Mouse (Mus musculus) gastrocnemius, adult 2 months (tissue): ENCODE results near the gene Stab1. TPM values are rescaled to one million over a fixed set of nuclear protein-coding genes. Genes with fewer than 3 reads are reported as not detected.

Experiments
- DNase-seq: peaks from one replicate; pipeline ENCODE4 v3.0.0; 2022
- H3K27ac ChIP-seq: fragments of 200-600 bp; 2 replicates; pipeline ENCODE4 v1.8.1; 2022; ENCODE audit warnings: mild to moderate bottlenecking
- H3K4me3 ChIP-seq: fragments of 200-600 bp; 2 replicates; pipeline ENCODE4 v1.8.1; 2022; ENCODE audit warnings: mild to moderate bottlenecking, moderate library complexity
- CTCF ChIP-seq: fragments of 200-600 bp; IDR thresholded peaks from 2 replicates; pipeline ENCODE4 v1.8.1; 2022; ENCODE audit warnings: antibody characterized with exemption, mild to moderate bottlenecking, moderate library complexity
- intact Hi-C: fragments of 180-260 bp; cut with DNase I; formaldehyde crosslinking; loops from one replicate; pipeline ENCODE4 v1.15.1; 2025
- total RNA-seq, 2 experiments: library from RNA; stranded (reverse); gene quantifications; 2 replicates each; pipeline ENCODE4 v1.2.3; 2021

Gene Stab1
- total RNA-seq, 2 experiments from 2014 or later = 14.0 to 16.5 TPM

DNA sequence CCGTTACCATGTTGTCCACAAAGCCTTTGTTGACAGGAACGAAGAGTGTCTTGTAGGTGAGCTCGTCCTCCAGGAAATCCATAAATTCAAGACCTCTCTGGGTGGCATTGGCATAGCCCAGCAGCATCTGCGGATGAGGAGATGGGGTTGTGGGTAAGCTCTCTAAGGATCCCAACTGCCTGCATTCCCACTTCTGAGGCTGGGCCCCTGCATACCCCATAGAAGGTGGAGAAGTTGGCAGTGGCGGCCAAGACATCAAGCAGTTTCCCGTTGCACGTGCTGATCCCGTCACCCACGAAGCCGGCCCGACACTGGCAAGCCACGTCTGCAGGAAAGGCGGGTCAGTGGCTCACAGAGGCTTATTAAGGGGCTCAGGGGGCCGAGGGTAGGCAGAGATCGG, 28.3 kb downstream of the Stab1 start:
- TF ChIP-seq CTCF = no peak
- intact Hi-C loops = no loop called here
- no peak overlapping the region for H3K27ac ChIP-seq
- DNase-seq = peak; percentile 14
- no peak overlapping the region for H3K4me3 ChIP-seq

DNA sequence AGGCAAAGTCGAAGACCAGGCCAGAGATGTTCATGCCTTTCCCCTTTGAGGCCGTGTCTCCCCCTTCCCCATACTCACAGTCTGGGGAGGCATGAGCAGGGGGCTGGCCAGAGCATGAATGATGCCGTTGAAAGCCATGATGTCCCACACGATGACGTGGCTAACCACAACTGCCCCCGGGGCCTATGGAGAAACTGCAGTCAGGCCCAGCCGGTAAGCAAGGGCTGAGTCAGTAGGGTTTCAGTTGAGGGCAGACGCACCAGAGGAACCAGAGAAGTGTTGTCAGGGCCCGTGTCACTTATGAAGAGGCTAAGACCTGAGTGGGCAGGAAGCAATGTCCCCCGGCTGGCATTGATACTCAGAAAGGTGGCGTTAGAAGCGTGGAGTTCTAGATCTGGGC, 28.8 kb downstream of the Stab1 start:
- peak; percentile 10 for DNase-seq
- intact Hi-C loops = no loop called here
- no peak overlapping the region for H3K4me3 ChIP-seq
- no peak for TF ChIP-seq CTCF
- H3K27ac ChIP-seq = no peak overlapping the region

DNA sequence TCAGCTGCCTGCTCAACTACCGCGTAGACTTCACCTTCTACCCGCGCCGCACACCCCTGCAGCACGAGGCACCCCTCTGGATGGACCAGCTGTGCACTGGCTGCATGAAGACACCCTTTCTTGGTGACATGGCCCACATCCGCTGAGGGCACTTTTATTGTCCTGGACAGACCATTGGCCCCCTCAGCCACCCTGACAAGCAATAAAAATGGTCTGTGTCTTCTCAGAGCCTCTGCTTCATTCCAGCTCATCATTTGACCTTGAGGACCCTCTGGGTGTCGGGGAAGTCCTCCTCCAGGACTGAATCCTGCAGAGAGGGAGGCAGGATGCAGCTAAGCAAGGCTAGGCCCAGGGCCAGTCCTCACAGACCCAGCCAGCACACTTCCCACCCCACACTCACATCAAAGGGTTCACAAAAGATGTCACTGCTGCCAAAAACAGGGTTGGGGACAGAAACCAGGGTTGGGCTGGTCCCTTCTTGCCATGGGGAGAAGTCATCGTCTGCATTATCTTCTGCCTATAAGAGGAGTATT, 29.5 kb downstream of the Stab1 start:
- no peak overlapping the region for H3K27ac ChIP-seq
- intact Hi-C loops = no loop called here
- DNase-seq = peak; percentile 15
- no peak overlapping the region for H3K4me3 ChIP-seq
- no peak for TF ChIP-seq CTCF

DNA sequence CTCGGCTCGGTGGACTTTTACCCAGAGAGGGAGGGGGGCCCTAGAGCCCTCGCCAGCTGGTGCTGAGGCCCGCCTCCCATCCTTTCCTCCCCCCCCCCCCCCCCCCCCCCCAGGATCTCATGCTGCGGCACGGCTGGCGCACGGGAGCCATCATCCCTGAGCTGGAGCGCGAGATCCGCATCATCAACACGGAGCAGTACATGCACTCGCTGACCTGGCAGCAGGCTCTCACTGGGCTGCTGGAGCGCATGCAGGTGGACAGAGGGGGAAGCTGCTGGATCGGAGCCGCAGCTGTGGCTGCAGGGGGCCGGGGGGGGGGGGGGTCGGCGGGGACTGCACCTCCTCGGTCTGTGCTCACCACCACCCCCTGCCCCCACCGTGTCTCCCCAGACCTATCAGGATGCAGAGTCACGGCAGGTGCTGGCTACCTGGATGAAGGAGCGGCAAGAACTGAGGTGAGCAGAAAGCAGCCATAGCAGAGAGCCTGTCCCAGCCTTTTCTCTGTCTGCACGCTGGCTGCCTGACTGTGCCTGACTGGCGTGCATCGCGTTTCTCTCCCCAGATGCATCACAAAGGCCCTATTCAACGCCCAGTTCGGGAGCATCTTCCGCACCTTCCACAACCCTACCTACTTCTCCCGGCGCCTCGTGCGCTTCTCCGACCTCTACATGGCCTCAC, 30.1 kb downstream of the Stab1 start:
- no peak for TF ChIP-seq CTCF
- peak overlapping the region; percentile 58 for H3K27ac ChIP-seq
- peak; percentile 24 for DNase-seq
- no peak overlapping the region for H3K4me3 ChIP-seq
- intact Hi-C loops = no loop called here

DNA sequence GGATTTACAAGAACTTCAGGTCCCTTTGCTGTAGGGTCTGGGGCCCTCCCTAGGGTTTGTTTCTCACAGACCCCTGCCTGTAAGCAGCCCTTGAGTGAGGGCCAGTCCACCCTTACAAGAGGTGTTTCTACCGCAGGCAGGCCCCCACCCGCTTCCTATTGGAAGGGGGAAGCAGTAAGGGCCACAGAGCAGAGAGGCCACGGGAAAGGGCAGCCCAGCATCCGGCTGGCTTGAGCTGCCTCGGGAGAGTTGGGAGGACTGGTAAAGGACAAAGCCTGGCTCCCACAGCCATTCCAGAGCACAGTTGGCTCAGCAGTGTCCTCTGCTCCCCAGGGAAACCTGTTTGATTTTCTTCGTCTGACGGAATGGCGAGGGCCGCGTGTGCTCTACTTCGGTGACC, 30.6 kb downstream of the Stab1 start:
- H3K27ac ChIP-seq = peak overlapping the region; percentile 58
- intact Hi-C loops = no loop called here
- H3K4me3 ChIP-seq = no peak overlapping the region

DNA sequence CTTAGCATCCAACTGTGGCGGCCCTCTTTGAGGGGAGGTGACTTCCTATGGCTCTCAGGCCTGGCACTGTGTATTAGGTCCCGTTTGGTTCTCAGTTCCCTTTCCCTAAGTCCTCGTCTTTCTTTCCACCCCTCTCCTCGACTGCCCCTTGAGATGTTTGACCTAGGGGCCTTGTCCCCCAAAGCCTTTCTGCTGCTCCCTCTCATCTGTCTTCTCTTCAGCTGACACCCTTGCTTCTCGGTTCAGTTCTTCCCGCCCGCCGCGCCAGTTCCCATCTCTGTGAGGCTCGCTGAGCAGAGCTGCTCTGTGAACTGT, 31.2 kb downstream of the Stab1 start:
- TF ChIP-seq CTCF = no peak
- intact Hi-C loops = no loop called here
- no peak overlapping the region for H3K4me3 ChIP-seq
- peak overlapping the region; percentile 58; the same call in 1 of the 2 replicates for H3K27ac ChIP-seq
- DNase-seq = no peak

More for the DNA sequence above, 30.6 kb downstream of the Stab1 start:
- peak; percentile 35 for DNase-seq
- TF ChIP-seq CTCF = no peak

DNA sequence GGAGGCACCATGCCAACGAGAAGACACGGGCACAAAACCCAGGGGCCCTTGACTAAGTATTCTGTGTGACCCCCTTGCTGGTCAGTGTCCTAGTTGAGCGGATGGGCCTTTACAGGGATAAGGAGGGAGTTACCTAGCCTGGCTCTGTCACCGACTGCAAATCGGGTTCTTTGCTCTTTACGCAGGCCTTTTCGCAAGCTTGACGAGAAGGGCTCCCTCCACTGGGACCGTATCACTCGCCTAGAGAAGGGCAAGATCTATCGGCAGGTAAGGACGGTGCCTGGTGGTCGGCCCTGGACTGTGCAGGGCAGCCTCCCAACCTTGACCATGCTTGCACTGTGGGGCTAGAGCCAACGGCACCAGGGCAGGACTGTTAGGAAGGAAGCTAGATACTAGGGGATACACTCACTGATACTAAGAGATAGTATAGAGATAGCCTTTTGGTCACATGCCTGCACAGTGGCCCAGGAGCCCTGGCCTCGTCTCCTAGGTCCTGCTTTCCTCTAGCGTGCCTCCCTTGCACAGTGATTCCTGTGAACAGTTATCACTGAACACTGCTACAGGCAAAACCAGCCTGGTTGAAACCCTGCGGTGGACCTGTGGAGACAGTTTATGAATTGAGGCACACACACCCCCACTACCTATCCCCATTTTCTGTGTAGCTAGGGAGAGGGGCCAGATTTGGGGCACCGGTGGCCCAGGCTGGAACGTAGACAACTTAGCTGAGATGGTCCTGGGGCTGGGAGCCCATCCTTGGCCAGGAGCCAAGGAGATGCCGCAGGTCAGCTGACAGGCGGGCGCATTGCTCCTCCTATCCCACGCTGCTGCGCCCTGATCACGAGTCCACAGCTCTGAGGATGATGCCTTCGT, 31.8 kb downstream of the Stab1 start:
- H3K27ac ChIP-seq = no peak overlapping the region

DNA sequence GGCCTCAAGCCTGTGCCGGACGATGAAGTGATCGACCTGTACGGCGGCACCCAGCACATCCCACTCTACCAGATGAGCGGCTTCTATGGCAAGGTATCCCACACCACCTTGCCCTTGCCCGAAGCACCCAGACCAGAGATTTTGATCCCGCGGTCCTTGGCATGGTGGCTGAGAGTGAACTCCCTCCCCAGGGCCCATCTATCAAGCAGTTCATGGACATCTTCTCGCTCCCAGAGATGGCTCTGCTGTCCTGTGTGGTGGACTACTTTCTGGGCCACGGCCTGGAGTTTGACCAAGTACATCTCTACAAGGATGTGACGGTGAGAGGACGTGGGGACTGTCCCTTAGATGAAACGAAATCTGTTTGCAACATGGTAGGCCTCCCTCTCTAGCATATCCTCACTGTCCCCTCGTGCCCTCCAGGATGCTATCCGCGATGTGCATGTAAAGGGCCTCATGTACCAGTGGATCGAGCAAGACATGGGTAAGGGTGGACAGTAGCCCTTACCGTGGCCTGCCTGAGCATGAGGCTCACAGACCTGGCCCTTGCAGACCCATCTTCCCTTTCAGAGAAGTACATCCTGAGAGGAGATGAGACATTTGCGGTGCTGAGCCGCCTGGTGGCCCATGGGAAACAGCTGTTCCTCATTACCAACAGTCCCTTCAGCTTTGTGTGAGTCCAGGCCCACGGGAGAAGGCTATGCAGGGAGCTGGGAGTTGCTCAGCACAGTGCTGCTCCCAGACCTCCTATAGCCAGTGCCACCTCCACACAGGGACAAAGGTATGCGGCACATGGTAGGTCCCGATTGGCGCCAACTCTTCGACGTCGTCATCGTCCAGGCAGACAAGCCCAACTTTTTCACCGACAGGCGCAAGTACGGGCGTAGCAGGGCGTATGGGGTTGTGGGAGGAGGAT, 32.7 kb downstream of the Stab1 start:
- DNase-seq = no peak

More for the DNA sequence above, 31.8 kb downstream of the Stab1 start:
- TF ChIP-seq CTCF = no peak
- intact Hi-C loops = no loop called here
- peak; percentile 34 for DNase-seq
- H3K4me3 ChIP-seq = no peak overlapping the region

DNA sequence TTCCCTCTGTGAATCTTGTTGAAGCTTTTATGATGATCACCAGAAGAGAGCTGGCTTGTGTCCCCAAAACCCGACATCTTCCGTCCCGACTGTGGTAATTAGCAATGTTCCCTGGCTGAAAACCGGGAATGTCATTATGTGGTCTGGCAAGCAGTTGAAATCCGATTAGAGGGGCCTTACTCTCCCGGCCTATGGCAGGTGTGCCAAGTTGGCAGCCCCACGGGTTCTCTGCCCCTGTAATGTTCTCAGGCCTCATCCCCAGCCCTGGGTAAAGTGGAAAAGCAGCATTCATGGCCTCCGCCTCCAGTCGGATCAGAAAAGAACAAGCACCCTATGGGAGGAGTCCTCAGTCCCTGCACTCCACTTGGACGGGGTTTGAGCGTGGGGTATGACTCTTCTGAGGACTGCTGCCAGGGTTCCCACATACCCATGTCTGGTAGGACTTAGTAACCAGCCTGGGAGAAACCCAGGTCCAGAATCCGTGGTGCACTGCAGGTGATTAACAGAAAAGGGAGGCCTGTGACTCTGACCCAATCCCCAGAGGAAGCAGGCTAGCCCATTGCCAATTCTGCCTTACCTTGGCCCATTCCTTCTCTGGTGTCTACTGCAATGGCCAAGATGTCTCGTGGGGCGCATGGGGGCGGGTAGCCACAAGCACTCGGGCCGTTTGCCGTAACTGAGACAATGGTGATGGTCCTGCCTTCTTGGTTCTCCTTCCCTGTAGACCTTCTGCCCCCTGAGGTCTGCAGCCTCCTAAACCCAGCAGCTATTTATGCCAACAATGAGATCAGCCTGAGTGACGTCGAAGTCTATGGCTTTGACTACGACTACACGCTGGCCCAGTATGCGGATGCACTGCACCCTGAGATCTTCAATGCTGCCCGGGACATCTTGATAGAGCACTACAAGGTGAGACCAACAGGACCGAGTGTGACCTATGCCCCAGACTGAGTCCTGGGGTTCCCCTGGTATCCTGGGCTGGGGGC, 34.1 kb downstream of the Stab1 start:
- H3K27ac ChIP-seq = no peak overlapping the region
- no peak for DNase-seq
- H3K4me3 ChIP-seq = no peak overlapping the region
- intact Hi-C loops = loop anchor here (5.0 kb wide), 1 partner anchor 43 kb away; no protein-coding TSS in a partner anchor
- no peak for TF ChIP-seq CTCF

More for the DNA sequence above, 32.7 kb downstream of the Stab1 start:
- Histone ChIP-seq H3K27ac (no peak overlapping the region), H3K4me3 (no peak overlapping the region)
- TF ChIP-seq CTCF = no peak
- intact Hi-C loops = no loop called here

DNA sequence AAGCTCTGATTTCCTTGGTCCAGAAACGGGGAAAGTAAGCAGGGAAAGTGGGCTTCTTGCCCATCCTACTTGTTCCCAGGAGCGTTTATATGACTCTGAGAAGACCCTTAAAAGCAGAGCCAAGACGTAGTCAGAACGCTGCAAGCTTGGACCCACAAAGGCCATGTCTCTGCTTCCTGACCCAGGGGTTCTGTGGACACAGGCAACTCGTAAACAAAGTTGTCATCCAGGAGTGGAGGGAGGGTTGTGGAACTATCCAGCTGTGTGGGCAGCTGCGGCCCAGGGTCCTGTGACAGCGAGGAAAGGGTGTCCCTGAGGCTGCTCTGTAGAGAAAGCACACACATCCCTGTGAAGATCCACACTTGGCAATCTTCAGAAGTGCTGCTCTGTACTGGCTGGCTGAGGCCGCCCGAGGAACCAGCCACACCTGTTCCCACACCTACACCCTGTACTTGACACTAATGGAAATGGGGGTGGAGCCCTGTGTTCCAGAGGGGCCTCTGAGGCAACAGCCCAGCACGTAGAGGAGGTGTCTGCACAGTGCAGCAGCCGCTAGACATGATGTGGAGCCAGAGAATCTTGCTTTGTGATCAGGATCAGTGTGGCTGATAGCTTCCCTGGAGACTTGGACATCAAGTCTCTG, 35.3 kb downstream of the Stab1 start:
- Histone ChIP-seq H3K4me3 (no peak overlapping the region), H3K27ac (no peak overlapping the region)
- intact Hi-C loops = loop anchor here (5.0 kb wide), 1 partner anchor 44 kb away; no protein-coding TSS in a partner anchor
- no peak for TF ChIP-seq CTCF
- DNase-seq = no peak
